Mouse (Mus musculus) adrenal gland, adult 10 weeks (tissue): ENCODE results near the gene Olfr461. TPM values are rescaled to one million over a fixed set of nuclear protein-coding genes. Genes with fewer than 3 reads are reported as not detected.

Experiments used
- polyA plus RNA-seq: library from polyadenylated mRNA; stranded (reverse); fragments of 350-450 nt; fragmentation: Illumina TruSeq; extraction: RNeasy Lipid Tissue Mini Kit (QIAGEN cat#74804); gene quantifications from one replicate; pipeline ENCODE4 v1.2.3, GENCODE M21; 2014; ENCODE audit warnings: low read depth, low replicate concordance

Olfr461 gene
- not detected for polyA plus RNA-seq

DNA sequence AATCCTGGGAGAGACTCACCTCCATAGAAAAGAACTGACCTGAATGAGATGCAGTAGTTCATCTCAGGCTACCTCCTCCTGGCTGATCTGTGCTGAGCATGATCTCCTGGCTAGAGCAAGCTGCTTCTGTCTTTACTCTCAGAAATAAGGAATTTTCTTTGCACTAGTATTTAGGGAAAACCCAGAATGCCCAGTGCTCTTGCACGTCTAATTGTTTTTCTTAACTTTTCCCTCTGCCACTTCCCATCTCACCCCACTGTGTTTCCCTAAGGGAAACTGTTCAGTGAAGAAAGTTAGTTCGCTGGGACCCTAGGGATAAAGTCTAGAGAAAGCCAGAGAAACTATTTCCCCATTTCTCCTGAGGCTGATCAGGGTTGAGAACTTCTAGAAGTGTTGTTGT, at the start of gene Olfr461:
Gene Olfr461 (minus strand): TSS at position 101 of the 400 bp plus-strand sequence.

DNA sequence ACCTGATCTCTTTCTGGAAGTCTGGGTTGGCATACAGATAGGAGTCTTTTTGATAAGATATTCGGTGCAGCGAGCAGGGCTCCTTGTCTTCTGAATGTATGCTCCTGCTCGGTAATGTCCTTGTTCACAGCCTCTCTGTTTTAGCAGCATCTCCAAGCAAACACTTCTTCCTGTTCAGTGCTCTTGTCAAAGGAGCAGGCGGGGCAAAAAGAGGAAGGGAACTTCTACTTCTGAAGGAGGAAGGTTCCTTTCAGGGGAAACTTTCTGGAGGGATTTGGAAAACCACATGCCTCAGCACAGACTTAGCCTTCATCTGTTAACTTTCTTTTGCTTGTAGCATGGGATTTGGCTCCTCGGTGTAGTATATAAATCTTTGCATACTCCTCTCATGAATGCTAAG, 30.8 kb upstream of the Olfr461 start, which contains the start of gene Clec5a:
Gene Clec5a (minus strand): TSS at position 177 of the 400 bp plus-strand sequence.

DNA sequence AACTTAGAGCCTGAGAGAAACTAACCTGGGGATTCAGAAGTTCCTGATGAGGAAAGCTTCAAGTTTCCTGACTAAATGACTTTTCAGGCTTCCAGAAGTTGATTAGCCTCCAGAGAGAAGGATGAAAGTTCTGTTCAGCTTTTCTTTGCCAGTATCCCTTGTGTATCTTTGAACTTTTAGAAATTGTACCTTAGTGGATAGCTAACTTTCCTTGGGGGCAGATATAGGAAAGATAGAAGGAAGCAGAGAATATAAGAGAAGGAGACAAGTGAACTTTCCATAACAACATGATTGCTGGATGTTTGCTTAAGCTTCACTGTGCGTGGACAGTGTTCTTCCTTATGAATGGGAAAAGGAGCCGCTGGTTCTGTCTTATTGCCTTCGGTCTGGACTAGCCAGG, 14.3 kb upstream of the Olfr461 start, which contains the start of gene Olfr460:
Gene Olfr460 (plus strand): TSS at position 301 of the 400 bp plus-strand sequence.

DNA sequence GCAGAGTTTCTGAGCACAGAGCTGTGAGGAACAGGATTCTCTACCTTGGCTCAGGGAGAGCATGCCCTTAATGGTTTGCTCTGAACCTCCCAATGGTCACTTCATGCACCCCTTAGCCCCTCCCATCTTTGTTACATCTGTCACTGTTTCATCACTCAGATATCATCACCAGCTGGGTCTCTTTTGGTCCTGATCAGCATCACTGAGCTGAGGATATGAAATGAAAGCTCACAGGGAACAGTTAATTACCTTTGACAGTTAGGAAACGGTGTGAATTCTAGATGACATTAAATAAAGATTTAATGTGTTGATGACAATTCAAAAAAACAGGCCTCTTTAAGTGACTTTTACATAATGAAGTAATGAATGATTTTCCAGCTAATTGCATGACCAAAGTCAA, 35.4 kb downstream of the Olfr461 start, which contains the start of gene Prss37:
Gene Prss37 (minus strand): TSS at position 101 of the 400 bp plus-strand sequence.

DNA sequence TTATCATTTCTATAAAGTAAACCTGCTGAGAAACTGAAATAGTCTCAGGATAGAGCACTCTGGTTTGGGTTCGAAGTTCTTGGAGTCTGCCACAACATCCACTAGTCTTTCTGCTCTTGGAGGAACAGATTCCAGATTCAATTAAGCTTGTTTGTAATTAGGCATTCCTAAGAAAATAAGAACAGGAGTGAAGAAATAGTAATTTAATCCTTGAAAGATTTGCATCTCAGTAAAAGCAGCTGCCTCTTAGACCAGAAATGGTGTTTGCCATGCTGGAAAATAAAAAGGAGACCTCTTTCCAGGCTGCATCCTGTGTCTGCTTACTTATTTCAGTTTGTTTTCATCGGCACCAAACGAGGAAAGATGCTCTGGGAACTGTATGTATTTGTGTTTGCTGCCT, 61.6 kb downstream of the Olfr461 start, which contains the start of gene Tas2r108:
Gene Tas2r108 (plus strand): TSS at position 301 of the 400 bp plus-strand sequence.

Other genes starting within 250 kb of the Olfr461 start
- 28.8 TPM for gene Agk, start 229.9 kb downstream of the Olfr461 start, polyA plus RNA-seq
- 19.3 TPM for gene E330009J07Rik, start 118.9 kb downstream of the Olfr461 start, polyA plus RNA-seq
- gene Wee2, start 116.0 kb downstream of the Olfr461 start, polyA plus RNA-seq = not detected
- gene Ssbp1, start 83.7 kb downstream of the Olfr461 start, polyA plus RNA-seq = 125 TPM
- not detected for gene Tas2r137, start 63.8 kb downstream of the Olfr461 start, polyA plus RNA-seq
- not detected for gene Tas2r108, start 61.5 kb downstream of the Olfr461 start, polyA plus RNA-seq
- gene Prss37, start 35.5 kb downstream of the Olfr461 start, polyA plus RNA-seq = not detected
- not detected for gene Olfr460, start 14.4 kb upstream of the Olfr461 start, polyA plus RNA-seq
- 9.6 TPM for gene Clec5a, start 30.8 kb upstream of the Olfr461 start, polyA plus RNA-seq
- not detected for gene Tas2r138, start 58.3 kb upstream of the Olfr461 start, polyA plus RNA-seq
- gene Mgam, start 73.8 kb upstream of the Olfr461 start, polyA plus RNA-seq = 1.7 TPM